Mouse (Mus musculus) liver, embryonic 13.5 days (tissue): ENCODE results near the gene Plg. TPM values are rescaled to one million over a fixed set of nuclear protein-coding genes. Genes with fewer than 3 reads are reported as not detected.
A peak's percentile ranks its signal among the peaks of the same experiment; 100 is the strongest.

Experiments used
- ATAC-seq: fragments of 200-750 bp; cut with Nextera tagmentation; 2 replicates; pipeline ENCODE4 v1.8.0; 2017; ENCODE audit warnings: low read depth, mild to moderate bottlenecking, moderate number of reproducible peaks, moderate library complexity
- DNase-seq: peaks from one replicate; pipeline ENCODE4 v3.0.0; 2022
- H3K27ac ChIP-seq: fragments of 300-500 bp; sonication (generic); 2 replicates; pipeline ENCODE4 v1.5.1; 2015; ENCODE audit warnings: moderate library complexity, mild to moderate bottlenecking, inconsistent platforms
- H3K27me3 ChIP-seq: fragments of 300-500 bp; sonication (generic); 2 replicates; pipeline ENCODE4 v1.6.1; 2015; ENCODE audit warnings: mild to moderate bottlenecking, inconsistent platforms
- H3K36me3 ChIP-seq: fragments of 300-500 bp; sonication (generic); 2 replicates; pipeline ENCODE4 v1.6.1; 2015; ENCODE audit warnings: mild to moderate bottlenecking, inconsistent platforms
- H3K4me1 ChIP-seq: fragments of 300-500 bp; sonication (generic); replicated peaks from 2 replicates; pipeline ENCODE4 v1.6.1; 2015; ENCODE audit warnings: inconsistent platforms
- H3K4me2 ChIP-seq: fragments of 300-500 bp; sonication (generic); 2 replicates; pipeline ENCODE4 v1.6.1; 2015; ENCODE audit warnings: inconsistent platforms, mild to moderate bottlenecking, moderate library complexity
- H3K4me3 ChIP-seq: fragments of 300-500 bp; sonication (generic); replicated peaks from 2 replicates; pipeline ENCODE4 v1.5.1; 2015; ENCODE audit warnings: mild to moderate bottlenecking, inconsistent platforms
- H3K9ac ChIP-seq: fragments of 300-500 bp; sonication (generic); 2 replicates; pipeline ENCODE4 v1.6.1; 2015; ENCODE audit warnings: mild to moderate bottlenecking, inconsistent platforms
- H3K9me3 ChIP-seq: fragments of 300-500 bp; sonication (generic); replicated peaks from 2 replicates; pipeline ENCODE4 v1.6.1; 2016; ENCODE audit warnings: inconsistent platforms
- WGBS: fragments of 180-500 bp; shearing (Covaris S2); methylation state at CpG from one replicate; pipeline ENCODE4 v1.1.7; 2015; ENCODE audit not compliant: insufficient replicate concordance; 5-methylcytosine and 5-hydroxymethylcytosine counted together
- polyA plus RNA-seq: library from polyadenylated mRNA; unstranded; fragments of >200 nt; fragmentation: Nextera tagmentation; extraction: Ambion mirVana; gene quantifications from 2 replicates; pipeline ENCODE4 v1.2.1, GENCODE M21; 2015

The Plg gene
- polyA plus RNA-seq, 1 experiment from 2014 or later: 135 TPM

GRCm38 (mm10) chr17:12388239-12388638, 9.8 kb downstream of the Plg start:
- no peaks in the 10 kb centered on the region for H3K9me3 ChIP-seq
- peaks cover 4% of the 10 kb centered on the region for H3K4me1 ChIP-seq
- WGBS: 75% methylated on average over 7 of the region's 7 CpGs
- no peak overlapping the region for H3K27ac ChIP-seq
- peaks cover 23% of the 10 kb centered on the region for H3K36me3 ChIP-seq
- H3K27me3 ChIP-seq: peaks cover 22% of the 10 kb centered on the region; the same call in 1 of the 2 replicates
- ATAC-seq (no peak), DNase-seq (no peak)
- no peak overlapping the region for H3K4me2 ChIP-seq
- no peak overlapping the region for H3K4me3 ChIP-seq
- H3K9ac ChIP-seq: no peak overlapping the region

- DNase-seq: no peak
- WGBS: 72% methylated on average over 9 of the region's 9 CpGs
- no peak overlapping the region for H3K27ac ChIP-seq
Observed at GRCm38 (mm10) chr17:12396163-12396677, 17.8 kb downstream of the Plg start.

GRCm38 (mm10) chr17:12403420-12403819, 25.0 kb downstream of the Plg start:
- Histone ChIP-seq H3K27ac (no peak overlapping the region), H3K4me2 (no peak overlapping the region), H3K4me3 (no peak overlapping the region), H3K27me3 (no peaks in the 10 kb centered on the region), H3K9me3 (peaks cover 6% of the 10 kb centered on the region; the same call in 1 of the 2 replicates), H3K36me3 (peaks cover 50% of the 10 kb centered on the region), H3K9ac (no peak overlapping the region), H3K4me1 (no peaks in the 10 kb centered on the region)
- WGBS: 61% methylated on average over 7 of the region's 7 CpGs
- DNase-seq (no peak), ATAC-seq (no peak)

More at GRCm38 (mm10) chr17:12396163-12396677, 17.8 kb downstream of the Plg start:
- no peak for ATAC-seq
- no peaks in the 10 kb centered on the region for H3K4me1 ChIP-seq
- H3K36me3 ChIP-seq: peaks cover 14% of the 10 kb centered on the region; the same call in 1 of the 2 replicates
- no peak overlapping the region for H3K9ac ChIP-seq
- no peak overlapping the region for H3K4me2 ChIP-seq
- no peak overlapping the region for H3K4me3 ChIP-seq
- 0 out of 2 replicates have a peak, but pooled peaks cover 3% of the 10 kb centered on the region for H3K27me3 ChIP-seq
- no peaks in the 10 kb centered on the region for H3K9me3 ChIP-seq

- WGBS: 65% methylated on average over 11 of the region's 11 CpGs
- DNase-seq (no peak), ATAC-seq (no peak)
- Histone ChIP-seq H3K9ac (no peak overlapping the region), H3K4me1 (peaks cover 8% of the 10 kb centered on the region), H3K4me2 (no peak overlapping the region), H3K27me3 (no peaks in the 10 kb centered on the region), H3K4me3 (no peak overlapping the region), H3K36me3 (peaks cover 26% of the 10 kb centered on the region), H3K27ac (no peak overlapping the region), H3K9me3 (no peaks in the 10 kb centered on the region)
Observed at GRCm38 (mm10) chr17:12409346-12409944, 31.0 kb downstream of the Plg start.

DNA sequence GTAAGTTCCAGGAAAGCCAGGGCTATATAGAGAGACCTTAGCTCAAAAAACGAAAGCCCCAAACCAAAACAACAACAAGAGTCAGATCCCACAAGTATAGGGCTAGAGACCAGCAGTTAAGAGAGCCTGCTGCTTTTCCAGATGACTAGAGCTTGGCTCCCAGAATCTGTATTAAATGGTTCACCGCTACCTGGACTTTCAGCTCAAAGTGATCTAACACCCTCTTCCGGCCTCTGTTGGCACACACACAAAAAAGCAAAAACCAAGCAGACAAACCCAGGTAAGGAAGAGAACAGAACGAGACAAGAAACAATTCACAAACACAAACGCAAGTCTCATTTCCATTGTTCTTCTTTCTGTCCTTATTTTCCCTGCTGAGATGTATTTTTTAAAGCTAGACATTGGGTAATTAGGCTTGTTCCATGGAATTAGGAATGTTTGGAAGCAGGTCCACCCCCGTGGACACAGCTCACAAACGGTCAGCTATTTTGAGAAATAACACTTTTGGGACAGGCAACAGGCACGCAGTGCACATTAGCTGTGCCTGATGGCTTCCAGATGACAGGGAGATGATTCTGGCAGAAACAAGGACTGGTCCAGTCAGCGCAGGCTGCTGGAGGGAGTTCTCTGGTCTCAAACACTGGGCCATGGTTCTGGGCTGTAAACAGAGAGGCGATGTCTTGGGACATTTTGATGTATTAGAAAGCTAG, 33.9 kb downstream of the Plg start:
- Histone ChIP-seq H3K9ac (no peak overlapping the region), H3K4me3 (no peak overlapping the region), H3K4me2 (no peak overlapping the region), H3K27me3 (no peaks in the 10 kb centered on the region), H3K9me3 (no peaks in the 10 kb centered on the region), H3K4me1 (peaks cover 19% of the 10 kb centered on the region), H3K27ac (no peak overlapping the region), H3K36me3 (no peaks in the 10 kb centered on the region)
- DNase-seq (no peak), ATAC-seq (no peak)
- WGBS: 60% methylated on average over 10 of the region's 10 CpGs

GRCm38 (mm10) chr17:12412891-12413237, 34.5 kb downstream of the Plg start:
- Histone ChIP-seq H3K9ac (no peak overlapping the region), H3K36me3 (no peaks in the 10 kb centered on the region), H3K9me3 (no peaks in the 10 kb centered on the region), H3K4me2 (no peak overlapping the region), H3K4me1 (peaks cover 19% of the 10 kb centered on the region), H3K27me3 (no peaks in the 10 kb centered on the region), H3K4me3 (no peak overlapping the region), H3K27ac (no peak overlapping the region)
- 60% methylated on average over 3 of the region's 3 CpGs for WGBS
- DNase-seq: no peak
- ATAC-seq: no peak

DNA sequence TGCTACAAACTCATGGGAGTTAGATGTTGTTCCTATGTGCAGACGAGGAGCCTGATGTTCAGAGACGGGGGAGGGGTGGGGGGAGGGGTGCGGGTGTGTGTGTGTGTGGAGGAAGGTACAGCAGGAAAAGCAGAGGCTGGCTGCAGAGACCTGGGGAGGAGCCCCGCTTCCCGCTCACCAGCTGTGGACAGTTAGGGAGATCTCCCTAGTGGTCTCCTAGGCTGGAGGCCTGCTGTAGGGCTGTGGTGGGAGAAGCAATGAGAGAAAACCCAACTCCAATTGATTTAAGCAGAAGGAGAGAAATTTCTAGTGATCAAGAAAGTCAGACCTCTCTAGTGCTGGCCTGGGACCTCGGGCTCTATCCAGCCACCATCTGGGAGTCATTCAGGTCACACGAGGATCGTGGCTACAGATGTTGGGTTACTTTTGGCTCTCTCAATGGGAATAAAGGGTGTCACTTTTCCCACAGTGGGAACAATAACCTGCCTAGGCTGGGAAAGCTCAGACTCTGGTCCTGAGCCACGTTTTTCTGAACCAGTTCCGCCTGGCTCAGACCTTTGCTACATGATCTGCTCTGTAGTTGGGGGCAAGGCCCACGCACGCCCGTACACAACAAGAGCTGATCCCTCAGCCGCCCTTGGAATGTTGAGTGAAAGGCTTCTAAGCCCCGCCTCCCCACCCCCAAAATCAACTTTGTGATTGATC, 36.8 kb downstream of the Plg start:
- Histone ChIP-seq H3K27ac (peak overlapping the region; percentile 34; the same call in 1 of the 2 replicates), H3K36me3 (peaks cover 8% of the 10 kb centered on the region; the same call in 1 of the 2 replicates), H3K4me2 (no peak overlapping the region), H3K4me1 (peaks cover 19% of the 10 kb centered on the region), H3K9me3 (no peaks in the 10 kb centered on the region), H3K9ac (no peak overlapping the region), H3K27me3 (no peaks in the 10 kb centered on the region), H3K4me3 (no peak overlapping the region)
- WGBS: 36% methylated on average over 15 of the region's 15 CpGs
- DNase-seq: no peak
- ATAC-seq: peak; percentile 50

DNA sequence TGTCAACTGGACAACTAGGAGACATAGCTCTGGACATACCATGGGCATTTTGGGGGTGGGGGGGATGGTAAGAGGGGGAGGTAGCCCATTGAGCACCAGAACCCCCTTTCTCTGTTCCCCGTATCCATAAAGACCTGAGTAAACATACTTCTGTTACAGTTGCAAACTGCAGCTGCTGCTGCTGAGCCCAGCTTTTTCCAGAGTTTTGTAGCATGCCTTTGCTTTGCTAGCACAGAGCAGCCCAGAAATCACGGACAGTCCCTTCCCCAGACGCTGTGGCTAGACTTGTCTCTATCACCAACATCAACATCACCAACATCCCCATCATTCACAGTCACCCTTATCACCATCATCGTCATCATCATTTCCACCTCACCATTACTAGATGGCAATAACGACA, 37.3 kb downstream of the Plg start:
- H3K27me3 ChIP-seq: no peaks in the 10 kb centered on the region
- DNase-seq (no peak), ATAC-seq (no peak)
- peaks cover 8% of the 10 kb centered on the region; the same call in 1 of the 2 replicates for H3K36me3 ChIP-seq
- no peak overlapping the region for H3K4me3 ChIP-seq
- 43% methylated on average over 5 of the region's 5 CpGs for WGBS
- H3K4me2 ChIP-seq: no peak overlapping the region
- no peak overlapping the region for H3K9ac ChIP-seq
- no peaks in the 10 kb centered on the region for H3K9me3 ChIP-seq
- H3K4me1 ChIP-seq: peaks cover 19% of the 10 kb centered on the region
- H3K27ac ChIP-seq: no peak overlapping the region

DNA sequence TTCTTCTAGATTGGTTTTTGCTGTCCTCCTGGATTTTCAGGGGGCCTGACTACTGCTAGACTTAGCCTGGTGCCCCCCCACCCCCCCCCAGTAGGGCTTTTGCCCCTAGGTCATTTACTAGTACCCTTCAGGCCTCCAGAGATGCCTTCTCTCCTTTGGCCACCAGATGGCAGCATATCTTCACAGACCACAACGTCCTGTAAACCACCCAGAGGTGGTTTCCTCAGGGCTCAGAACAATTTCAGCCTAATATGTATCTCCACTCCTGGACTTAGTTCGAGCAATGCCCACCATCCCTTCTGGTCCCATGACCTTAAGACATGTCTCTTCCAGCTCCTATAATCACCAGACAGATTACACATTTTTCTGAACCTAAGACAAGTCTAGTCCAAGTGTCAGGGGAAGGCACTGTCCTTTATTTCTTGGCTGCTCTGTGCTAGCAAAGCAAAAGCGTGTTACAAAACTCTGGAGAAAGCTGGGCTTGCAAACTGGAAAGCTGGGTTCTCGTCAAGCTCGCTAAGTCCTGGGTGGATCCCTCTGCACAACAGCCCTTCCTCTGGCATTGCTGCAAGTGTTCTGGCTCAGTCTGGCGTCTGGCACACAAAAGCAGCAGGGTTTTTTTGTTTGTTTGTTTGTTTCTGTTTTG, 38.0 kb downstream of the Plg start:
- ATAC-seq (no peak), DNase-seq (peak; percentile 36)
- WGBS: 29% methylated on average over 6 of the region's 6 CpGs
- H3K9me3 ChIP-seq: no peaks in the 10 kb centered on the region
- no peak overlapping the region for H3K9ac ChIP-seq
- H3K4me3 ChIP-seq: no peak overlapping the region
- H3K27ac ChIP-seq: no peak overlapping the region
- no peak overlapping the region for H3K4me2 ChIP-seq
- peaks cover 8% of the 10 kb centered on the region; the same call in 1 of the 2 replicates for H3K36me3 ChIP-seq
- peaks cover 19% of the 10 kb centered on the region for H3K4me1 ChIP-seq
- H3K27me3 ChIP-seq: no peaks in the 10 kb centered on the region

DNA sequence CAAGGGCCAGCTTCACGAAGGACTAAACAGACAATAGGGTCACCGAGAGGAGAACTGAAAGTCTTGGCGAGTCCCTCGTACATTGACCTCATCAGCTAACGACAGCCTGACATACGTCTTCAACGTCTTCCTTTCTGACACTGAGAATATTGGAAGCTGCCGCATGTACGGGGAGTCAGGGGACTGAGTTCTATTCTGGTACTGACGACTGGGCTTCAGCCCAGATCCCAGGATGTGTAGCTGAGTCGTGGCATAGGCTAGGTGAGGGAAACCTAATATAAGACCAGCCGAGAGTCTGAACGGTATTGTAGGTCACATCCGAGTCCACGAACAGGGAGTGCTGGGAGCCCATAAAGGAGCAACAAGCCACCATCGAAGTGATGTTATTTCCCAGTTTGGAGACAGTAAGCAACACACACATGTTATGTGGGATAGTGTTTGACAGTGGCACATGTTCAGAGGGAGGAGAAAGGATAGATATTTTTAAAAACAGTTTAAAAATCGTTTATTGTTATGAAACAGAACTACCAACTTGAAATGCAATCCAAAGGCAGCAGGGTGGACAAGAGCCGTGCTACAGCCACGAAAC, 41.2 kb downstream of the Plg start:
- H3K9me3 ChIP-seq: no peaks in the 10 kb centered on the region
- 65% methylated on average over 19 of the region's 19 CpGs for WGBS
- no peak overlapping the region for H3K4me3 ChIP-seq
- peaks cover 8% of the 10 kb centered on the region; the same call in 1 of the 2 replicates for H3K36me3 ChIP-seq
- H3K27me3 ChIP-seq: no peaks in the 10 kb centered on the region
- ATAC-seq (no peak), DNase-seq (no peak)
- no peak overlapping the region for H3K27ac ChIP-seq
- no peak overlapping the region for H3K4me2 ChIP-seq
- peaks cover 9% of the 10 kb centered on the region for H3K4me1 ChIP-seq
- no peak overlapping the region for H3K9ac ChIP-seq
